Mouse (Mus musculus): Measurements from ENCODE around the gene Usp36. TPM values are rescaled to one million over a fixed set of nuclear protein-coding genes. Genes with fewer than 3 reads are reported as not detected.

Gene Usp36
- total RNA-seq, 2 experiments from 2014 or later: 2.7 to 4.6 TPM

Other genes starting within 250 kb of the Usp36 start
- under 0.01 TPM in 1 of 2 replicates, not detected in the other for gene Dnah17, start 159.6 kb downstream of the Usp36 start, total RNA-seq (2015; ENCODE audit: low replicate concordance)
- not detected in 2 replicates for gene Dnah17, start 159.6 kb downstream of the Usp36 start, total RNA-seq (2017; ENCODE audit: low replicate concordance)
- gene Cyth1, start 41.7 kb downstream of the Usp36 start, total RNA-seq (2015; ENCODE audit: low replicate concordance): 2.7 and 6.0 TPM in 2 replicates
- gene Cyth1, start 41.7 kb downstream of the Usp36 start, total RNA-seq (2017; ENCODE audit: low replicate concordance): 3.6 and 14.4 TPM in 2 replicates
- gene Cep295nl, start 52.3 kb upstream of the Usp36 start, total RNA-seq (2015; ENCODE audit: low replicate concordance): 1.0 TPM in 1 of 2 replicates, not detected in the other
- gene Cep295nl, start 52.3 kb upstream of the Usp36 start, total RNA-seq (2017; ENCODE audit: low replicate concordance): not detected in 2 replicates
- gene Timp2, start 65.5 kb upstream of the Usp36 start, total RNA-seq (2015; ENCODE audit: low replicate concordance): 4.8 and 12.9 TPM in 2 replicates
- gene Timp2, start 65.5 kb upstream of the Usp36 start, total RNA-seq (2017; ENCODE audit: low replicate concordance): 8.3 and 11.3 TPM in 2 replicates
- gene Lgals3bp, start 111.8 kb upstream of the Usp36 start, total RNA-seq (2015; ENCODE audit: low replicate concordance): 54.5 and 58.0 TPM in 2 replicates
- 7.7 and 18.0 TPM in 2 replicates for gene Lgals3bp, start 111.8 kb upstream of the Usp36 start, total RNA-seq (2017; ENCODE audit: low replicate concordance)
- gene Cant1, start 128.8 kb upstream of the Usp36 start, total RNA-seq (2015; ENCODE audit: low replicate concordance): 3.8 and 10.0 TPM in 2 replicates
- 4.0 and 6.0 TPM in 2 replicates for gene Cant1, start 128.8 kb upstream of the Usp36 start, total RNA-seq (2017; ENCODE audit: low replicate concordance)
- not detected in 2 replicates for gene C1qtnf1, start 138.0 kb upstream of the Usp36 start, total RNA-seq (2015; ENCODE audit: low replicate concordance)
- not detected in 2 replicates for gene C1qtnf1, start 138.0 kb upstream of the Usp36 start, total RNA-seq (2017; ENCODE audit: low replicate concordance)
- 0.63 and 2.1 TPM in 2 replicates for gene Engase, start 186.6 kb upstream of the Usp36 start, total RNA-seq (2015; ENCODE audit: low replicate concordance)
- gene Engase, start 186.6 kb upstream of the Usp36 start, total RNA-seq (2017; ENCODE audit: low replicate concordance): 0.84 and 0.85 TPM in 2 replicates

All from erythroblast, adult 5-6 weeks (primary cell).